Mouse (Mus musculus) bone marrow macrophage, adult 2 months (primary cell): Measurements from ENCODE around the gene Med20.

Source experiments
- CTCF ChIP-seq: IDR thresholded peaks from 2 replicates; pipeline ENCODE4 v1.5.1; 2012; ENCODE audit warnings: low read depth, mild to moderate bottlenecking, low read length, moderate library complexity
- POLR2A ChIP-seq: IDR thresholded peaks from 2 replicates; pipeline ENCODE4 v1.6.1; 2012; ENCODE audit warnings: mild to moderate bottlenecking, low read depth, low read length, borderline replicate concordance

DNA sequence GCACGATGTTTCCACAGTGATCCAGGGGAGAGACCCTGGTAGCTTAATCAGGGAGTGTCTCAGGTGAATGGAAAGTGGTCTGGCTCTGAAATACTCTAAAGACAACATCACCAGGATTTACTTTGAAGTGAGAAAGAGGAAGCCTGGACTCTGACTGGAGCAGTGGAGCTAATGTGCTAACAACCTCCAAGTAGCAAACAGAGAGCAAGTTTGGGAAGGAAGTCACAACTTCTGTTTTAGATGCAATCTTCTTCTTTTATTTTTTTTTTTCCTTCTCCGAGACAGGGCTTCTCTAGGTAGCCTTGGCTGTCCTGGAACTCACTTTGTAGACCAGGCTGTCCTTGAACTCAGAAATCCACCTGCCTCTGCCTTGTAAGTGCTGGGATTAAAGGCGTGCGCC lies 2.2 kb upstream of the Med20 start:
- TF ChIP-seq POLR2A (no peak), CTCF (no peak)
